Mouse (Mus musculus) CH12.LX (cell line): ENCODE results near the gene Foxa2.

Experiments used
- BHLHE40 ChIP-seq: IDR thresholded peaks from 2 replicates; pipeline ENCODE4 v1.6.1; 2011; ENCODE audit warnings: mild to moderate bottlenecking, low read depth, low read length, improper control_type of control experiment
- CTCF ChIP-seq, 2 experiments: IDR thresholded peaks in 1 of 2; conservative IDR thresholded peaks in 1 of 2; 2 replicates each; pipeline ENCODE4 v1.5.1; 2011 to 2012; ENCODE audit warnings: low read depth in 2 of 2, low read length in 2 of 2, improper control_type of control experiment in 1 of 2, inconsistent platforms in 1 of 2, mild to moderate bottlenecking in 1 of 2, moderate library complexity in 1 of 2
- JUND ChIP-seq: conservative IDR thresholded peaks from 2 replicates; pipeline ENCODE4 v1.6.1; 2011; ENCODE audit warnings: low read depth, low read length, improper control_type of control experiment
- NRF1 ChIP-seq: IDR thresholded peaks from 2 replicates; pipeline ENCODE4 v1.6.1; 2014; ENCODE audit warnings: low read depth, mild to moderate bottlenecking, inconsistent platforms, low read length, improper control_type of control experiment, moderate library complexity
- PAX5 ChIP-seq: IDR thresholded peaks from 2 replicates; pipeline ENCODE4 v1.6.1; 2012; ENCODE audit warnings: low read length, inconsistent platforms, mixed read lengths
- POLR2A ChIP-seq: IDR thresholded peaks from 2 replicates; pipeline ENCODE4 v1.6.1; 2011; ENCODE audit warnings: low read depth, mild to moderate bottlenecking, improper control_type of control experiment, low read length
- SMC3 ChIP-seq: IDR thresholded peaks from 2 replicates; pipeline ENCODE4 v1.6.1; 2011; ENCODE audit warnings: low read depth, low read length, improper control_type of control experiment

DNA sequence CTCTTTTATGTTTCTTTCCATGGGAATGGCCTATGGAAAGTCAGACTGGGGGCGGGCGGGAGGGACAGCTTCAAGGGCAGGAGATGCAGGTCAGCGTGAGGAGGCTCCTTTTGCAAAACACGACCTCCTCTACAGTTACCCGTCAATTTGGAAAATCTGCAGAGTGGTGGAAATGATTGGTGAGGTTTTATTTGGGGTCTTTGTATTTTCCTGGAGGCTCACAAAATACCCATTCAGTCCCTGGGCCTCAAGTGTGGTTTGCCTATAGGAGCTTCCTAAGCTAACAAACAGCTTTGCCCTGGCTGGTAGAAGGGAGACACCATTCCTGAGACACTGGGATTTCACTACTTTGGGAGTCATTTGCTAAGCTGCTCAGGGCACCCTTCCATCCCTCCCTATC is 5.4 kb downstream of the Foxa2 start:
- no peak for TF ChIP-seq SMC3
- no peak for TF ChIP-seq CTCF (conservative IDR thresholded peaks at IDR 0.05 in 1 of 2, IDR thresholded peaks at IDR 0.05 in 1 of 2; ENCODE audit: low read depth in 2 of 2, low read length in 2 of 2)
- no peak for TF ChIP-seq POLR2A
- no peak for TF ChIP-seq PAX5
- no peak for TF ChIP-seq JUND
- TF ChIP-seq NRF1 = no peak
- no peak for TF ChIP-seq BHLHE40
